Mouse (Mus musculus) hindbrain, embryonic 16.5 days (tissue): Measurements from ENCODE around the gene Gm27235. TPM values are rescaled to one million over a fixed set of nuclear protein-coding genes. Genes with fewer than 3 reads are reported as not detected.
"Not testable (repeated sequence)": the region's sequence is repeated elsewhere in the genome, so short reads cannot be mapped to it uniquely, and the experiment has no call there.

ENCODE experiments used
- ATAC-seq: fragments of 200-750 bp; cut with Nextera tagmentation; 2 replicates; pipeline ENCODE4 v1.8.0; 2017; ENCODE audit warnings: moderate TSS enrichment, moderate library complexity
- H3K27ac ChIP-seq: fragments of 300-500 bp; sonication (generic); 2 replicates; pipeline ENCODE4 v1.5.1; 2014; ENCODE audit warnings: low read depth, mild to moderate bottlenecking, control low read depth, low read length, moderate library complexity
- H3K27me3 ChIP-seq: fragments of 300-500 bp; sonication (generic); replicated peaks from 2 replicates; pipeline ENCODE4 v1.6.1; 2014; ENCODE audit warnings: low read length; ENCODE audit not compliant: control insufficient read depth, insufficient read depth
- H3K36me3 ChIP-seq: fragments of 300-500 bp; sonication (generic); 2 replicates; pipeline ENCODE4 v1.6.1; 2014; ENCODE audit warnings: mild to moderate bottlenecking, low read length, moderate library complexity, mixed read lengths; ENCODE audit not compliant: control insufficient read depth, insufficient read depth
- H3K4me1 ChIP-seq: fragments of 300-500 bp; sonication (generic); 2 replicates; pipeline ENCODE4 v1.6.1; 2014; ENCODE audit warnings: low read depth, low read length; ENCODE audit not compliant: control insufficient read depth, insufficient read depth
- H3K4me2 ChIP-seq: fragments of 300-500 bp; sonication (generic); 2 replicates; pipeline ENCODE4 v1.6.1; 2014; ENCODE audit warnings: mild to moderate bottlenecking, low read length, control low read depth, moderate library complexity
- H3K4me3 ChIP-seq: fragments of 300-500 bp; sonication (generic); 2 replicates; pipeline ENCODE4 v1.5.1; 2014; ENCODE audit warnings: mild to moderate bottlenecking, low read length, control low read depth, moderate library complexity
- H3K9ac ChIP-seq: fragments of 300-500 bp; sonication (generic); 2 replicates; pipeline ENCODE4 v1.6.1; 2014; ENCODE audit warnings: low read depth, mild to moderate bottlenecking, control low read depth, low read length, moderate library complexity
- H3K9me3 ChIP-seq: fragments of 300-500 bp; sonication (generic); 2 replicates; pipeline ENCODE4 v1.6.1; 2014; ENCODE audit warnings: mild to moderate bottlenecking, low read length, moderate library complexity; ENCODE audit not compliant: control insufficient read depth
- WGBS: fragments of 180-500 bp; shearing (Covaris S2); extraction: QIAGEN DNeasy Blood & Tissue Kit; methylation state at CpG from one replicate; pipeline ENCODE4 v1.1.7; 2014; 5-methylcytosine and 5-hydroxymethylcytosine counted together
- polyA plus RNA-seq: library from polyadenylated mRNA; unstranded; fragments of >200 nt; fragmentation: Nextera tagmentation; extraction: Ambion mirVana; gene quantifications from 2 replicates; pipeline ENCODE4 v1.2.1, GENCODE M21; 2015

Gene Gm27235
- polyA plus RNA-seq, result not detected in 2 replicates

DNA sequence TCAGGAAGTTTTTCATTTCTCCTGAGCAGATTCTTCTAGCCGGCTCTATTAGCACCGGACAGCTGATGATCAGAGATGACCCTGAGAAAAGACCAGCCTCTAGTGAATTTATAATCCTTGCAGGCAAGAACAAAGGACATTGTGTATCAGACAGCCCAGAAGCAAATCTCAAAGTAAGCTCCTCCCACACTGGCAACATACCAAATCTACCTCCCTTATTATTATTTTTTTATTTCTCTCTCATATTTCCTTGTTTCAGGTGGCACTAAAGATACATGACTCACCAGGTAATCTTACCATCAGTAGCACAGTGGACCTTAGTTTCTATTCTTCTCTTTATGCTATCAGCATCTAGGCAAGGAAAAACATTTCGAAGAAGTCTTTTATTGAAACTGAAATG, at the start of gene Gm27235, which contains the start of gene D730048I06Rik:
Gene Gm27235 (minus strand): TSS at position 101 of the 400 bp plus-strand sequence.
Gene D730048I06Rik (minus strand): TSS at position 112 of the 400 bp plus-strand sequence.
- Histone ChIP-seq H3K36me3 (no peaks in the 10 kb centered on the region), H3K27ac (no peak within 1 kb of the TSS), H3K4me2 (no peak within 1 kb of the TSS), H3K4me3 (no peak within 1 kb of the TSS), H3K4me1 (no peaks in the 10 kb centered on the region), H3K9ac (no peak within 1 kb of the TSS), H3K9me3 (peaks cover 5% of the 10 kb centered on the region), H3K27me3 (no peaks in the 10 kb centered on the region)
- 86% methylated on average over 3 of the region's 3 CpGs for WGBS
- ATAC-seq, result no peak

DNA sequence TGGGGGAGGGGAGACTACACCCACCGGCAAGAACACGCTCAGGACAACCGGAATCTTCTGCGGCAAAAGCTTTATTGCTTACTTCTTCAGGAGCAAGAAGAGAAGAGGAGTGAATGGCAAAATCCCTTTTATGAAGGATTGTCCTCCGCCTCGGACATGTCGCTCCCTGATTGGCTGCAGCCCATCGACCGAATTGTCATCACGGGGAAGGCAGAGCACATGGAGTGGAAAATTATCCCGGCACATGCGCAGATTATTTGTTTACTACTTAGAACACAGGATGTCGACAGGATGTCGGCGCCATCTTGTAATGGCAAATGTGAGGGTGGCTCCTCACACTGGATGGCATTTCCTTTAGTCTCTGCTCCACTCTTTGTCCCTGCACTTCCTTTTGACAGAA, 28.0 kb upstream of the Gm27235 start:
- not testable (repeated sequence) for ATAC-seq, H3K9me3 ChIP-seq, H3K36me3 ChIP-seq, H3K9ac ChIP-seq, H3K27ac ChIP-seq, H3K4me2 ChIP-seq, H3K27me3 ChIP-seq, H3K4me3 ChIP-seq, H3K4me1 ChIP-seq
- WGBS, result 95% methylated on average over 15 of the region's 15 CpGs

DNA sequence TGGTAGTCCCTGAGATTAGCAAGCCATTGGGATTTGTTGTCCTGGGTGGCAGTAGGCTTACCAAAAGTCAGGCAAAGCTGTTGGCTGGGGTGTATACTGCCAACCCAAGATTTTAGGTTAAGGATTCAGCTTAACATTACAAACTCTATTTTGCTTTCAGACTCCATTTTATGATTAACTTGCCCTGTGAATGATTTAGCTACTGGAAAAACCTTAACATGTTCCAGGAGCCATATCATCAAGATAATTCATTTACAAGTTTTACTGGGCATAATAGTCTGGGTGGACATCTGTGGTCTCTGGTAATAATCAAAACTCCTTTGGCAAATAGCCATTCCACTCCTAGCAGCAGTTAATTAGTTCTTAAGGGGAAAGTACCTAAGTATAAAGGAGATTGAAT, 8.2 kb upstream of the Gm27235 start:
- no peaks in the 10 kb centered on the region for H3K36me3 ChIP-seq
- H3K4me3 ChIP-seq, result no peak overlapping the region
- no peaks in the 10 kb centered on the region for H3K27me3 ChIP-seq
- no peak overlapping the region for H3K27ac ChIP-seq
- no peak overlapping the region for H3K9ac ChIP-seq
- 0 out of 2 replicates have a peak, but pooled peaks cover 13% of the 10 kb centered on the region for H3K9me3 ChIP-seq
- ATAC-seq, result no peak
- no peak overlapping the region for H3K4me2 ChIP-seq
- H3K4me1 ChIP-seq, result no peaks in the 10 kb centered on the region

DNA sequence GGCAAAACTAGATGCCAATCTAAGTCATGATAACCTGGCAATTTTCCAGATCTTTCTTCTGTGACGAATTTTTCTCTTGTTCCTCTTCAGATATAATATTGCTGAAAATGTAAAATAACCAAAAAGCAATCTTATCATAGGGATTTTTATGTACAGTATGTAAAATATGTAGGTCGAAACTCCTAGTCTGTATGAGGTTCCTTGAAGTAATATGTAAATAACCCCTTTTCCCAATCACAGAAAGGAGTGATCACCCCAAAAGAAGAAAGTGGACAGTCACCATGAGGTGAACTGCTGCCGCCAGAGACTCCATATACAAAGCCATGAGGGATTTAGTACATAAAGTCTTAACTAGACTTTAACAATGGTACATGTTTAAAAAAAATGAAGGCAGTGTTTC, 11.9 kb downstream of the Gm27235 start, which contains the start of gene Gm17727:
Gene Gm17727 (minus strand): TSS at position 101 of the 400 bp plus-strand sequence.
- Histone ChIP-seq H3K27me3 (no peaks in the 10 kb centered on the region), H3K4me2 (no peak within 1 kb of the TSS), H3K9ac (no peak within 1 kb of the TSS), H3K36me3 (no peaks in the 10 kb centered on the region), H3K4me3 (no peak within 1 kb of the TSS), H3K27ac (no peak within 1 kb of the TSS), H3K4me1 (no peaks in the 10 kb centered on the region), H3K9me3 (peaks cover 4% of the 10 kb centered on the region; the same call in 1 of the 2 replicates)
- no peak for ATAC-seq
- WGBS, result 59% methylated on average over 3 of the region's 3 CpGs

DNA sequence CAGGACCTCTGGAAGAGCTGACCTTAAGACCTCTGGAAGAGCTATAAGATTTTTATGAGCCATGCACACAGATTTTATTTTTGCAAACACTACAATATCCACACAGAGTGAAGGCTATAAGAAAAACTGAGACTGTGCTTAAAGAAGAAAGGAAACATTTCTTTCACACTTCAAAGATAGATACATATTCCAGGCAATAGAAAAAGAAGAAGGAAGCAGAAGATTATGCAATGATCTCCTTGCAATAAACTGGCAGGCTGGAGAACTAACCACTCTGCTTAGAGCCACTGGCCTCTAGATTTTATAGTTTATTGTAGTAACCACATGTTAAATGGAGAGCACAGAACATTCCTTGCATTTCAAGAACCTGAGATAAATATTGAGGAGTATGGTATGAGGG, 33.1 kb downstream of the Gm27235 start:
- Histone ChIP-seq H3K4me1 (no peaks in the 10 kb centered on the region), H3K27ac (no peak overlapping the region), H3K9me3 (no peaks in the 10 kb centered on the region), H3K27me3 (no peaks in the 10 kb centered on the region), H3K9ac (no peak overlapping the region), H3K4me2 (no peak overlapping the region), H3K36me3 (no peaks in the 10 kb centered on the region), H3K4me3 (no peak overlapping the region)
- no peak for ATAC-seq

DNA sequence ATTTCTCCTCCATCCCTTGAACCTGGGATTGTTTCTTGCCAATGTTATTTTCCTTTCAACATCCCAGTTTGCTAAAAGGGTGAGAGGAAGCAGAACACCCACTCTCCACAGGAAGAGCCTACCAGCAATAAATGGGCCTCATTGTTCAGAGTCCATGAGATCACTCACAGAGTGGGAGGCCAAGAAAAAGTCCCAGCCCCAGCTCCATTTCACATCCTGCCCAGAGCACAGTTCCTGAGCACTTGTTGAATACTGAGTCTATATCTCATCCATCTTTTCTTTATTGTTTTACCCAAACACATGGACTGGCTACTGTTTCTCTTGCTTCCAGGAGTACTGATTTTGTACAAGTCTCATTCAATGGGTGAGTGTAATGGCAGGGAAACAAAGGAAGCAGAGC, 49.2 kb downstream of the Gm27235 start, which contains the start of gene Gm17677:
Gene Gm17677 (plus strand): TSS at position 301 of the 400 bp plus-strand sequence.
- H3K27ac ChIP-seq, result no peak within 1 kb of the TSS
- H3K27me3 ChIP-seq, result no peaks in the 10 kb centered on the region
- no peak within 1 kb of the TSS for H3K9ac ChIP-seq
- H3K36me3 ChIP-seq, result no peaks in the 10 kb centered on the region
- no peaks in the 10 kb centered on the region for H3K4me1 ChIP-seq
- 0 out of 2 replicates have a peak, but pooled peaks cover 2% of the 10 kb centered on the region for H3K9me3 ChIP-seq
- no peak within 1 kb of the TSS for H3K4me2 ChIP-seq
- no peak for ATAC-seq
- no peak within 1 kb of the TSS for H3K4me3 ChIP-seq

Other genes with a start within 250 kb of the Gm27235 start
- gene Ddx25, start 231.6 kb downstream of the Gm27235 start, polyA plus RNA-seq, result 28.6 and 30.1 TPM in 2 replicates
- gene Pus3, start 231.5 kb downstream of the Gm27235 start, polyA plus RNA-seq, result 14.1 and 15.2 TPM in 2 replicates
- 0.73 and 0.77 TPM in 2 replicates for gene Pate2, start 219.8 kb downstream of the Gm27235 start, polyA plus RNA-seq
- 14.8 and 17.6 TPM in 2 replicates for gene Hyls1, start 219.7 kb downstream of the Gm27235 start, polyA plus RNA-seq
- gene Pate4, start 178.2 kb downstream of the Gm27235 start, polyA plus RNA-seq, result not detected in 2 replicates
- gene Pate3, start 141.9 kb downstream of the Gm27235 start, polyA plus RNA-seq, result not detected in 2 replicates
- gene Pate1, start 102.7 kb downstream of the Gm27235 start, polyA plus RNA-seq, result not detected in 2 replicates
- not detected in 2 replicates for gene Gm17677, start 49.1 kb downstream of the Gm27235 start, polyA plus RNA-seq
- not detected in 2 replicates for gene Gm17727, start 12.0 kb downstream of the Gm27235 start, polyA plus RNA-seq
- not detected in 2 replicates for gene D730048I06Rik, start within 50 bp of the Gm27235 start, polyA plus RNA-seq
- not detected in 2 replicates for gene 9230110F15Rik, start 54.0 kb upstream of the Gm27235 start, polyA plus RNA-seq
- gene 9230113P08Rik, start 118.3 kb upstream of the Gm27235 start, polyA plus RNA-seq, result not detected in 2 replicates